Mouse (Mus musculus) CH12.LX (cell line): ENCODE measurements around the gene Astn2. TPM values are rescaled to one million over a fixed set of nuclear protein-coding genes. Genes with fewer than 3 reads are reported as not detected.

Source experiments
- DNase-seq: peaks from one replicate; pipeline ENCODE4 v3.0.0-alpha.2; 2013; ENCODE audit errors: extremely low read depth
- H3K27ac ChIP-seq: 2 replicates; pipeline ENCODE4 v1.5.1; 2012; ENCODE audit warnings: low read depth, mild to moderate bottlenecking, control low read depth, moderate library complexity; ENCODE audit not compliant: insufficient read depth
- H3K27me3 ChIP-seq: replicated peaks from 2 replicates; pipeline ENCODE3; 2012; ENCODE audit warnings: inconsistent platforms
- H3K36me3 ChIP-seq, 2 experiments: replicated peaks in 1 of 2; 2 replicates each; pipeline versions ENCODE3 to v1.6.1; 2012; ENCODE audit warnings: inconsistent platforms in 1 of 2, low read length in 1 of 2, mild to moderate bottlenecking in 1 of 2, mixed read lengths in 1 of 2, moderate library complexity in 1 of 2; ENCODE audit not compliant: control insufficient read depth in 1 of 2, insufficient read depth in 1 of 2
- H3K4me1 ChIP-seq, 2 experiments: 2 replicates each; pipeline ENCODE4 v1.6.1; 2012; ENCODE audit warnings: inconsistent platforms in 1 of 2, moderate library complexity in 1 of 2; ENCODE audit not compliant: insufficient read depth in 2 of 2, control insufficient read depth in 1 of 2
- H3K4me2 ChIP-seq: 2 replicates; pipeline ENCODE4 v1.6.1; 2012; ENCODE audit warnings: low read depth, mild to moderate bottlenecking, control low read depth; ENCODE audit not compliant: poor library complexity, insufficient read depth, severe bottlenecking
- H3K4me3 ChIP-seq, 3 experiments: fragments of 150-350 bp in 1 of 3; sonication (generic) in 1 of 3; replicated peaks in 1 of 3; 2 replicates each; pipeline versions ENCODE3 to v1.5.1; 2011 to 2012; ENCODE audit warnings: low read depth in 2 of 3, low read length in 2 of 3, mild to moderate bottlenecking in 2 of 3, moderate library complexity in 2 of 3, control low read depth in 1 of 3, improper control_type of control experiment in 1 of 3, inconsistent platforms in 1 of 3, mixed read lengths in 1 of 3; ENCODE audit not compliant: poor library complexity in 1 of 3
- H3K79me2 ChIP-seq: replicated peaks from 2 replicates; pipeline ENCODE4 v1.6.1; 2012; ENCODE audit warnings: mild to moderate bottlenecking, moderate library complexity; ENCODE audit not compliant: control insufficient read depth, poor library complexity, insufficient read depth, severe bottlenecking; ENCODE audit errors: extremely low read depth
- H3K9ac ChIP-seq: 2 replicates; pipeline ENCODE4 v1.6.1; 2012; ENCODE audit warnings: low read depth, mild to moderate bottlenecking, control low read depth, moderate library complexity; ENCODE audit not compliant: insufficient read depth
- H3K9me3 ChIP-seq: replicated peaks from 2 replicates; pipeline ENCODE3; 2012; ENCODE audit warnings: low read length, inconsistent platforms, mixed read lengths
- CHD1 ChIP-seq: IDR thresholded peaks from 2 replicates; pipeline ENCODE4 v1.6.1; 2012; ENCODE audit warnings: low read depth, low read length, improper control_type of control experiment, inconsistent platforms
- CTCF ChIP-seq, 2 experiments: IDR thresholded peaks in 1 of 2; conservative IDR thresholded peaks in 1 of 2; 2 replicates each; pipeline ENCODE4 v1.5.1; 2011 to 2012; ENCODE audit warnings: low read depth in 2 of 2, low read length in 2 of 2, improper control_type of control experiment in 1 of 2, inconsistent platforms in 1 of 2, mild to moderate bottlenecking in 1 of 2, moderate library complexity in 1 of 2
- ELF1 ChIP-seq: IDR thresholded peaks from 2 replicates; pipeline ENCODE4 v1.6.1; 2014; ENCODE audit warnings: low read depth, mild to moderate bottlenecking, inconsistent platforms, low read length, improper control_type of control experiment
- EP300 ChIP-seq: IDR thresholded peaks from 2 replicates; pipeline ENCODE4 v1.6.1; 2011; ENCODE audit warnings: low read length, improper control_type of control experiment
- ETS1 ChIP-seq: conservative IDR thresholded peaks from 2 replicates; pipeline ENCODE4 v1.6.1; 2012; ENCODE audit warnings: low read depth, mild to moderate bottlenecking, inconsistent platforms, low read length, improper control_type of control experiment, moderate library complexity
- HCFC1 ChIP-seq: IDR thresholded peaks from 2 replicates; pipeline ENCODE4 v1.6.1; 2012; ENCODE audit warnings: low read depth, mild to moderate bottlenecking, inconsistent platforms, low read length, improper control_type of control experiment
- JUN ChIP-seq: IDR thresholded peaks from 2 replicates; pipeline ENCODE4 v1.6.1; 2011; ENCODE audit warnings: low read depth, mild to moderate bottlenecking, low read length, improper control_type of control experiment, moderate library complexity; ENCODE audit not compliant: insufficient read depth
- JUND ChIP-seq: conservative IDR thresholded peaks from 2 replicates; pipeline ENCODE4 v1.6.1; 2011; ENCODE audit warnings: low read depth, low read length, improper control_type of control experiment
- MEF2A ChIP-seq: IDR thresholded peaks from 2 replicates; pipeline ENCODE4 v1.6.1; 2014; ENCODE audit warnings: low read depth, mild to moderate bottlenecking, inconsistent platforms, low read length, improper control_type of control experiment, borderline replicate concordance
- MXI1 ChIP-seq: IDR thresholded peaks from 2 replicates; pipeline ENCODE4 v1.6.1; 2011; ENCODE audit warnings: mild to moderate bottlenecking, low read depth, low read length, improper control_type of control experiment
- MYC ChIP-seq: IDR thresholded peaks from 2 replicates; pipeline ENCODE4 v1.6.1; 2011; ENCODE audit warnings: low read depth, mild to moderate bottlenecking, improper control_type of control experiment, low read length
- NELFE ChIP-seq: IDR thresholded peaks from 2 replicates; pipeline ENCODE4 v1.6.1; 2011; ENCODE audit warnings: low read depth, low read length, improper control_type of control experiment
- POLR2A ChIP-seq: IDR thresholded peaks from 2 replicates; pipeline ENCODE4 v1.6.1; 2011; ENCODE audit warnings: low read depth, mild to moderate bottlenecking, improper control_type of control experiment, low read length
- SIN3A ChIP-seq: IDR thresholded peaks from 2 replicates; pipeline ENCODE4 v1.6.1; 2012; ENCODE audit warnings: low read length, improper control_type of control experiment, inconsistent platforms
- TBP ChIP-seq: conservative IDR thresholded peaks from 2 replicates; pipeline ENCODE4 v1.6.1; 2011; ENCODE audit warnings: low read depth, low read length, improper control_type of control experiment
- TCF12 ChIP-seq: IDR thresholded peaks from 2 replicates; pipeline ENCODE4 v1.6.1; 2014; ENCODE audit warnings: low read depth, mild to moderate bottlenecking, inconsistent platforms, low read length, improper control_type of control experiment
- UBTF ChIP-seq: IDR thresholded peaks from 2 replicates; pipeline ENCODE4 v1.6.1; 2012; ENCODE audit warnings: low read depth, mild to moderate bottlenecking, inconsistent platforms, low read length, improper control_type of control experiment, moderate library complexity
- USF1 ChIP-seq: IDR thresholded peaks from 2 replicates; pipeline ENCODE4 v1.6.1; 2014; ENCODE audit warnings: low read depth, mild to moderate bottlenecking, inconsistent platforms, low read length, improper control_type of control experiment
- ZC3H11A ChIP-seq: IDR thresholded peaks from 2 replicates; pipeline ENCODE4 v1.6.1; 2012; ENCODE audit warnings: low read depth, mild to moderate bottlenecking, inconsistent platforms, low read length, improper control_type of control experiment
- ZKSCAN1 ChIP-seq: IDR thresholded peaks from 2 replicates; pipeline ENCODE4 v1.6.1; 2012; ENCODE audit warnings: low read depth, inconsistent platforms, low read length, improper control_type of control experiment, borderline replicate concordance
- ZMIZ1 ChIP-seq: IDR thresholded peaks from 2 replicates; pipeline ENCODE4 v1.6.1; 2012; ENCODE audit warnings: low read depth, mild to moderate bottlenecking, inconsistent platforms, low read length, improper control_type of control experiment
- dilution Hi-C: fragments of 300-500 bp; cut with MboI; formaldehyde crosslinking; loops from 2 replicates; pipeline ENCODE4 v1.14.3; 2020; ENCODE audit warnings: low sequenced_read_pairs; ENCODE audit not compliant: extremely low pct_unique_long_range_greater_than_20kb, extremely low pct_ligation_motif_present
- in situ Hi-C: fragments of 300-500 bp; cut with MboI; formaldehyde crosslinking; loops from 3 replicates; pipeline ENCODE4 v1.14.3; 2019; ENCODE audit warnings: low sequenced_read_pairs, low pct_ligation_motif_present, low pct_unique_long_range_greater_than_20kb, mixed read lengths
- polyA plus RNA-seq: library from polyadenylated mRNA; unstranded; fragments of >175 nt; gene quantifications from 2 replicates; pipeline ENCODE4 v1.2.1, GENCODE M21; 2012; ENCODE audit warnings: low read depth; ENCODE audit not compliant: insufficient read length
- total RNA-seq, 2 experiments: library from RNA; depleted of rRNA; stranded (reverse); fragments of 300-350 nt in 1 of 2; fragments of >200 nt in 1 of 2; gene quantifications; 2 replicates each; pipeline ENCODE4 v1.2.3; 2012 to 2014

The Astn2 gene
- total and polyA plus RNA-seq, 3 experiments = not detected

- TF ChIP-seq ZMIZ1 = no peak
- TF ChIP-seq SIN3A = no peak
- no peak for TF ChIP-seq UBTF
- TF ChIP-seq TBP = no peak
- TF ChIP-seq ETS1 = no peak
- no peak for TF ChIP-seq EP300
- TF ChIP-seq ZC3H11A = no peak
- no peak for TF ChIP-seq TCF12
- no peak for TF ChIP-seq CTCF (conservative IDR thresholded peaks at IDR 0.05 in 1 of 2, IDR thresholded peaks at IDR 0.05 in 1 of 2; ENCODE audit: low read depth in 2 of 2, low read length in 2 of 2)
- no peak for TF ChIP-seq USF1
- TF ChIP-seq NELFE = no peak
- TF ChIP-seq ELF1 = no peak
- no peak for TF ChIP-seq ZKSCAN1
- TF ChIP-seq JUN = no peak
- TF ChIP-seq CHD1 = no peak
- no peak for TF ChIP-seq MEF2A
- TF ChIP-seq JUND = no peak
- no peak for TF ChIP-seq HCFC1
- TF ChIP-seq MXI1 = no peak
- peaks cover 28% of the 10 kb centered on the region for H3K9me3 ChIP-seq
- no peaks in the 10 kb centered on the region for H3K79me2 ChIP-seq
- dilution Hi-C loops (no loop called here), in situ Hi-C loops (no loop called here)
- H3K9ac ChIP-seq = no peak overlapping the region
- H3K4me3 ChIP-seq = no peak overlapping the region
- H3K4me2 ChIP-seq = no peak overlapping the region
- no peaks in the 10 kb centered on the region for H3K36me3 ChIP-seq
- no peak for DNase-seq
- H3K27ac ChIP-seq = no peak overlapping the region
- no peaks in the 10 kb centered on the region for H3K27me3 ChIP-seq
- H3K4me1 ChIP-seq = no peaks in the 10 kb centered on the region
Measured at GRCm38 (mm10) chr4:65864551-65864950, 539.9 kb downstream of the Astn2 start.

- dilution Hi-C loops = no loop called here
- no peak for DNase-seq
- Histone ChIP-seq H3K27ac (no peak overlapping the region), H3K4me3 (no peak overlapping the region), H3K27me3 (no peaks in the 10 kb centered on the region), H3K36me3 (no peaks in the 10 kb centered on the region), H3K79me2 (no peaks in the 10 kb centered on the region), H3K9me3 (peaks cover 71% of the 10 kb centered on the region), H3K9ac (no peak overlapping the region), H3K4me1 (no peaks in the 10 kb centered on the region), H3K4me2 (no peak overlapping the region)
- TF ChIP-seq EP300 (no peak), HCFC1 (no peak), SIN3A (no peak), MYC (no peak), ELF1 (no peak), TBP (no peak), JUND (no peak), POLR2A (no peak), MEF2A (no peak)
- in situ Hi-C loops = no loop called here
Measured at GRCm38 (mm10) chr4:65843191-65843590, 561.2 kb downstream of the Astn2 start.
